7 mouse cellular contexts compared by ENCODE assay signal in the genomic region with DNA sequence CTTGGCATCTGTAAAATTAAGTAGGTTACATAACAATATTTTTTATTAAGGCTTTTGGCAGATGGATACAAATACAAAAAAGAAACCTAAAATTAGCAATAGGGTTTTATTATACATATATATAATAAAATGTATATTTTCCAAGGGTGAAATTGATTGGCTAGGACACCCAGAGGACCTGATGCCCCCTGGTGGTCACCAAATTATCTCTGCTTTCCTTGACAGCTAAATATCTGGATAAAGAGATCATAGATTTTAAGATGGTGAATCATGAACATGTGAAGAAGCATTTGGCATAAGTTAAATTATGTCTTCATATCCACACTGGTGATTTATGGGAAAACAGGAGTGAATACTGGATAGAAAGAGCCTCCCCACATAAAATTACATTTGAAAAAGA. TPM values are rescaled to one million over a fixed set of nuclear protein-coding genes. Genes with fewer than 3 reads are reported as not detected.
DNase-seq lines count a peak whose midpoint lies in the region; ATAC-seq and TF ChIP-seq lines count a peak whose summit lies in the region.

No protein-coding gene starts in this region.

- no peaks in the 10 kb centered on the region for H3K9me3 ChIP-seq in kidney, embryonic 15.5 days (replicated peaks)
- no peaks in the 10 kb centered on the region for H3K9me3 ChIP-seq in MEL (replicated peaks; ENCODE audit: insufficient read depth, low read length)

- TF ChIP-seq POLR2A in MEL (IDR thresholded peaks at IDR 0.05; ENCODE audit: control insufficient read depth in 1 of 2, insufficient read depth in 1 of 2, low read depth in 1 of 2, low read length in 2 of 2, poor library complexity in 1 of 2): no peak

- DNase-seq in kidney, postnatal 10 days: peak; percentile 54
- peak; percentile 33 for DNase-seq in A20 (ENCODE audit: low read depth, low spot score)
- DNase-seq in MEL (ENCODE audit: low read depth, low spot score): peak; percentile 4
- DNase-seq in layer of hippocampus, postnatal 10 days (ENCODE audit: low spot score in 2 of 2): peak; percentile 32 to 38
- DNase-seq in frontal cortex, postnatal 14 days (ENCODE audit: low spot score in 2 of 2): no peak
- DNase-seq in heart, adult 11 months: no peak

- H3K9ac ChIP-seq in kidney, embryonic 15.5 days: no peak overlapping the region
- no peak overlapping the region for H3K9ac ChIP-seq in MEL (ENCODE audit: control insufficient read depth, low read depth, low read length, poor library complexity, severe bottlenecking)

- TF ChIP-seq RAD21 in MEL (IDR thresholded peaks at IDR 0.05; ENCODE audit: low read depth, low read length): no peak

- no peak for ATAC-seq in kidney, embryonic 15.5 days (replicated peaks; ENCODE audit: low FRiP score)

- H3K4me2 ChIP-seq in kidney, embryonic 15.5 days: no peak overlapping the region

- H3K36me3 ChIP-seq in kidney, embryonic 15.5 days: no peaks in the 10 kb centered on the region
- no peaks in the 10 kb centered on the region for H3K36me3 ChIP-seq in MEL (ENCODE audit: control insufficient read depth in 1 of 2, insufficient read depth in 2 of 2, low read length in 2 of 2)

- H3K27ac ChIP-seq in kidney, embryonic 15.5 days: no peak overlapping the region
- H3K27ac ChIP-seq in MEL (ENCODE audit: control insufficient read depth, low read depth, low read length): no peak overlapping the region

- H3K4me3 ChIP-seq in kidney, embryonic 15.5 days (replicated peaks): no peak overlapping the region
- H3K4me3 ChIP-seq in MEL (ENCODE audit: control insufficient read depth in 1 of 2, insufficient read depth in 1 of 2, low read depth in 2 of 2, low read length in 2 of 2): no peak overlapping the region

- H3K4me1 ChIP-seq in kidney, embryonic 15.5 days: no peaks in the 10 kb centered on the region; the same call in 1 of the 2 replicates
- no peaks in the 10 kb centered on the region for H3K4me1 ChIP-seq in MEL (ENCODE audit: control insufficient read depth in 1 of 2, insufficient read depth in 2 of 2, low read length in 2 of 2)

- TF ChIP-seq EP300 in MEL (IDR thresholded peaks at IDR 0.05; ENCODE audit: low read depth in 1 of 2, low read length in 2 of 2): no peak

- H3K27me3 ChIP-seq in kidney, embryonic 15.5 days: no peaks in the 10 kb centered on the region
- H3K27me3 ChIP-seq in MEL (ENCODE audit: control insufficient read depth in 1 of 2, insufficient read depth in 2 of 2, low read length in 2 of 2): no peaks in the 10 kb centered on the region

- H3K79me2 ChIP-seq in MEL (ENCODE audit: control insufficient read depth, insufficient read depth, low read length, poor library complexity): no peaks in the 10 kb centered on the region

- TF ChIP-seq CTCF in MEL (IDR thresholded peaks at IDR 0.05 in 2 of 3, conservative IDR thresholded peaks at IDR 0.05 in 1 of 3; ENCODE audit: control insufficient read depth in 1 of 3, insufficient read depth in 1 of 3, low read depth in 2 of 3, low read length in 3 of 3, poor library complexity in 1 of 3, severe bottlenecking in 1 of 3): peak in 1 of 3 experiments; percentile 14; a peak in 1 of 6 replicates

TF ChIP-seq in MEL, 35 proteins besides CTCF, POLR2A, EP300 and RAD21:
- TF ChIP-seq ZC3H11A (IDR thresholded peaks at IDR 0.05; ENCODE audit: low read depth, low read length) (no peak), CHD1 (IDR thresholded peaks at IDR 0.05; ENCODE audit: low read depth, low read length) (no peak), SMC3 (IDR thresholded peaks at IDR 0.05; ENCODE audit: low read depth, low read length) (0 out of 2 replicates have a peak, but pooled peaks have one; percentile 28), POLR2AphosphoS2 (IDR thresholded peaks at IDR 0.05; ENCODE audit: low read length) (no peak), GATA1 (IDR thresholded peaks at IDR 0.05; ENCODE audit: low read depth, low read length) (no peak), E2F4 (IDR thresholded peaks at IDR 0.05; ENCODE audit: borderline replicate concordance, low read depth, low read length) (no peak)
TF ChIP-seq in MEL: peak in this region for 1.

RNA-seq across cellular contexts. Expression of a gene that starts 4.1 kb away (rescaled TPM):
- polyA plus RNA-seq in kidney, embryonic 15.5 days (2015; fragmentation: Nextera tagmentation; extraction: Ambion mirVana): 34.7 and 40.8 TPM in 2 replicates
- not detected in 2 replicates for total RNA-seq in MEL (2012; rRNA removed)
- not detected for polyA plus RNA-seq in MEL (2012; ENCODE audit: insufficient read depth in 1 of 2, insufficient read length in 2 of 2, low read depth in 1 of 2, low replicate concordance in 2 of 2, missing spikeins in 1 of 2)
- 100 to 1,000 TPM; 145 to 147 TPM for total RNA-seq in layer of hippocampus, postnatal 10 days (2021)

Comparison
In these comparisons a context has a peak if more than half of its experiments do, and no peak if none do; other contexts are left out.
1. DNase-seq: peak in kidney, postnatal 10 days (single experiment), A20 (single experiment), MEL (single experiment) and layer of hippocampus, postnatal 10 days (2 of 2); none in frontal cortex, postnatal 14 days (0 of 2) and heart, adult 11 months (single experiment).
2. RNA of a gene that starts 4.1 kb away (total RNA-seq): 145 to 147 TPM in layer of hippocampus, postnatal 10 days; not detected in MEL; every median in the first group is over 100 times any median in the second.